Mouse (Mus musculus) liver, embryonic 12.5 days (tissue): ENCODE measurements around the gene Trpm2. TPM values are rescaled to one million over a fixed set of nuclear protein-coding genes. Genes with fewer than 3 reads are reported as not detected.

ENCODE experiments used
- ATAC-seq: fragments of 200-750 bp; cut with Nextera tagmentation; 2 replicates; pipeline ENCODE4 v1.8.0; 2017; ENCODE audit warnings: moderate number of reproducible peaks, mild to moderate bottlenecking, moderate library complexity
- H3K27ac ChIP-seq: fragments of 300-500 bp; sonication (generic); 2 replicates; pipeline ENCODE4 v1.5.1; 2016; ENCODE audit warnings: mild to moderate bottlenecking
- H3K27me3 ChIP-seq: fragments of 300-500 bp; sonication (generic); replicated peaks from 2 replicates; pipeline ENCODE4 v1.6.1; 2016; ENCODE audit warnings: mild to moderate bottlenecking, moderate library complexity
- H3K36me3 ChIP-seq: fragments of 300-500 bp; sonication (generic); 2 replicates; pipeline ENCODE4 v1.6.1; 2016; ENCODE audit warnings: mild to moderate bottlenecking, moderate library complexity
- H3K4me1 ChIP-seq: fragments of 300-500 bp; sonication (generic); 2 replicates; pipeline ENCODE4 v1.6.1; 2016
- H3K4me2 ChIP-seq: fragments of 300-500 bp; sonication (generic); 2 replicates; pipeline ENCODE4 v1.6.1; 2016; ENCODE audit warnings: mild to moderate bottlenecking, moderate library complexity
- H3K4me3 ChIP-seq: fragments of 300-500 bp; sonication (generic); 2 replicates; pipeline ENCODE4 v1.5.1; 2016; ENCODE audit warnings: mild to moderate bottlenecking, moderate library complexity
- H3K9ac ChIP-seq: fragments of 300-500 bp; sonication (generic); 2 replicates; pipeline ENCODE4 v1.6.1; 2016; ENCODE audit warnings: mild to moderate bottlenecking, moderate library complexity
- H3K9me3 ChIP-seq: fragments of 300-500 bp; sonication (generic); replicated peaks from 2 replicates; pipeline ENCODE4 v1.6.1; 2016; ENCODE audit warnings: mild to moderate bottlenecking, moderate library complexity
- WGBS: fragments of 180-500 bp; shearing (Covaris S2); methylation state at CpG from one replicate; pipeline ENCODE4 v1.1.7; 2016; ENCODE audit not compliant: insufficient replicate concordance; 5-methylcytosine and 5-hydroxymethylcytosine counted together
- polyA plus RNA-seq: library from polyadenylated mRNA; unstranded; fragments of >200 nt; fragmentation: Nextera tagmentation; extraction: Ambion mirVana; gene quantifications from 2 replicates; pipeline ENCODE4 v1.2.1, GENCODE M21; 2016

Trpm2 gene
- polyA plus RNA-seq, 1 experiment from 2014 or later, result 1.1 TPM

DNA sequence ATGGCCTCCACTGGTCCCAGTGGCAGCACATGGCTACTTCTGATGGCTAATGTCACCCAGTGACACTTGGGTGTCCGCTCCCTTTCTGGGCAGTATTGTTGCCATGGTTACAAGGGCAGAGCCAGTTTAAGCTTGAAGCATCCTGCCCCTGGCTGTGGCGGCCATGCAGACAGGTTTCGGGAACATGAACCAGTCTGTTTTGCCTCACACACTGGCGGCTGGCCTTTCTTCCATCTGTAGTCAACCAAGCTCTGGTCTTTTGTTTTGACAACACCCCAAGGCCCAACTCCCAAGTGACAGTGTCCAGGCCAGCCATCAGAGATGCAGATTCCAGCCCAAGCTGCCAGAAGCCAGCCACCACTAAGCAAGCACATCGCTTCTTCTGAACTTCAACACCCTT, 74.8 kb downstream of the Trpm2 start:
- H3K4me3 ChIP-seq, result no peak overlapping the region
- H3K36me3 ChIP-seq, result no peaks in the 10 kb centered on the region
- H3K27me3 ChIP-seq, result peaks cover 13% of the 10 kb centered on the region
- H3K4me2 ChIP-seq, result no peak overlapping the region
- H3K27ac ChIP-seq, result no peak overlapping the region
- no peaks in the 10 kb centered on the region for H3K9me3 ChIP-seq
- H3K9ac ChIP-seq, result no peak overlapping the region
- WGBS, result 60% methylated on average over 5 of the region's 5 CpGs
- no peaks in the 10 kb centered on the region for H3K4me1 ChIP-seq
- ATAC-seq, result no peak

DNA sequence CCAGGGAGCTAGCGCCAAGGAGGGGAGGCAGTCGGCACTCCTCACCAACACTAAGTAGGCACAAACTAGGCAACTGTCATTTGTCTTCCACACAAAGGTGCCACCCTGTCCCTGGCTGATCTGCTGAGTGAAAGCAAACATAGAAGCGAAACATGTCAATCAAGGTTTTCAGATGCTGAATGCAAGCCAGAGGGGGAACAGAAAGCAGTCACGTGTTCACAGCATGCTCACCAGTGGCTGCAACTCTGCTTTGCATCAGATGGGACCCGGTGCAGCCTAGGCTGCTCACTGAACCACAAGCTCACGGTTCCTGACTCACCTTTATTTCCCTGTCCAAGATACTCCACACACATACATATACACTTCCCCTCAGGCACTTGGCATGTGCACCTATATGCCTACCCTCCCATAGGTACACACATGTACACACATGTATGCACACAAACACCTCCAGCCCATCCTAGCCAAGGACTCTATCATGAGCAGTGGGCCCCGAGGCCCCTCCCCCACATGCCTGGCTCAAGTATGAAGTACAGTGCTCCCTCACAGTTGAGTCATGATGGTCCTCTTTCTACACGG, 79.3 kb downstream of the Trpm2 start:
- no peak overlapping the region for H3K4me3 ChIP-seq
- WGBS, result 61% methylated on average over 8 of the region's 8 CpGs

GRCm38 (mm10) chr10:77886007-77886747, 84.2 kb downstream of the Trpm2 start:
- Histone ChIP-seq H3K4me2 (no peak overlapping the region), H3K27ac (no peak overlapping the region), H3K36me3 (no peaks in the 10 kb centered on the region), H3K4me1 (no peaks in the 10 kb centered on the region), H3K27me3 (0 out of 2 replicates have a peak, but pooled peaks cover 9% of the 10 kb centered on the region), H3K9me3 (0 out of 2 replicates have a peak, but pooled peaks cover 3% of the 10 kb centered on the region), H3K4me3 (no peak overlapping the region), H3K9ac (no peak overlapping the region)
- no peak for ATAC-seq
- WGBS, result 44% methylated on average over 12 of the region's 12 CpGs

More for the DNA sequence above, 79.3 kb downstream of the Trpm2 start:
- H3K9ac ChIP-seq, result no peak overlapping the region
- H3K27me3 ChIP-seq, result 0 out of 2 replicates have a peak, but pooled peaks cover 6% of the 10 kb centered on the region
- H3K27ac ChIP-seq, result no peak overlapping the region
- H3K4me2 ChIP-seq, result no peak overlapping the region
- no peaks in the 10 kb centered on the region for H3K9me3 ChIP-seq
- H3K36me3 ChIP-seq, result no peaks in the 10 kb centered on the region
- ATAC-seq, result no peak
- H3K4me1 ChIP-seq, result no peaks in the 10 kb centered on the region

- Histone ChIP-seq H3K9me3 (0 out of 2 replicates have a peak, but pooled peaks cover 3% of the 10 kb centered on the region), H3K4me2 (no peak overlapping the region), H3K4me3 (no peak overlapping the region), H3K4me1 (no peaks in the 10 kb centered on the region), H3K36me3 (no peaks in the 10 kb centered on the region), H3K27me3 (0 out of 2 replicates have a peak, but pooled peaks cover 9% of the 10 kb centered on the region), H3K27ac (no peak overlapping the region), H3K9ac (no peak overlapping the region)
- 75% methylated on average over 5 of the region's 5 CpGs for whole genome bisulfite sequencing
- ATAC-seq, result no peak
These were observed 87.8 kb downstream of the Trpm2 start for GRCm38 (mm10) chr10:77882553-77882952.

- Histone ChIP-seq H3K36me3 (no peaks in the 10 kb centered on the region), H3K9me3 (0 out of 2 replicates have a peak, but pooled peaks cover 3% of the 10 kb centered on the region), H3K4me3 (no peak overlapping the region), H3K27me3 (no peaks in the 10 kb centered on the region), H3K27ac (no peak overlapping the region), H3K9ac (no peak overlapping the region), H3K4me1 (no peaks in the 10 kb centered on the region), H3K4me2 (no peak overlapping the region)
- 28% methylated on average over 3 of the region's 3 CpGs for WGBS
- no peak for ATAC-seq
These were observed 90.1 kb downstream of the Trpm2 start for GRCm38 (mm10) chr10:77880305-77880704.

DNA sequence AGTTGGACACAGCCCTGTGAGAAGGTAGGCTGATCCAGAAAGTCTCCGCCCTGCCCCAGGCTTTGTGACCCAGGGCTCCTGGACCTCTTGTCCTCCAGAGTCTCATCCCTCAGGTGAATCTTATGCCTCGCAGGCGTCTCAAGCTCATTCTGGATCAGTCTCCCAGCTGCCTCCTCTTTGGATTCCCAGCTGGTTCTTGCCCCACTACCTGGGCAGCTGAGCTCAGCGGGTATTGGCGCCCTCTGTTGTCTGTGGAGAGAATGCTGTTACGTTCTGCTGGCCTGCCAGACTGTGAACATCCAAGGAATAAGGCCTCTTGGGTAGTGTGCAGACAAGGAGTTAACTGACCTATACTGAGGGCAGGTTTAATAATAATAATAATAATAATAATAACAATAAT, 91.4 kb downstream of the Trpm2 start:
- 0 out of 2 replicates have a peak, but pooled peaks cover 3% of the 10 kb centered on the region for H3K9me3 ChIP-seq
- no peak overlapping the region for H3K4me2 ChIP-seq
- WGBS, result 51% methylated on average over 6 of the region's 6 CpGs
- no peaks in the 10 kb centered on the region for H3K27me3 ChIP-seq
- no peak overlapping the region for H3K27ac ChIP-seq
- no peaks in the 10 kb centered on the region for H3K36me3 ChIP-seq
- no peak overlapping the region for H3K4me3 ChIP-seq
- ATAC-seq, result no peak
- H3K9ac ChIP-seq, result no peak overlapping the region
- H3K4me1 ChIP-seq, result no peaks in the 10 kb centered on the region

- H3K36me3 ChIP-seq, result no peaks in the 10 kb centered on the region
- H3K4me1 ChIP-seq, result 0 out of 2 replicates have a peak, but pooled peaks cover 4% of the 10 kb centered on the region
- no peak overlapping the region for H3K4me2 ChIP-seq
- no peaks in the 10 kb centered on the region for H3K9me3 ChIP-seq
- WGBS, result 71% methylated on average over 7 of the region's 7 CpGs
- H3K9ac ChIP-seq, result no peak overlapping the region
- H3K4me3 ChIP-seq, result no peak overlapping the region
- H3K27ac ChIP-seq, result no peak overlapping the region
- no peaks in the 10 kb centered on the region for H3K27me3 ChIP-seq
- ATAC-seq, result no peak
These were observed 100.7 kb downstream of the Trpm2 start for GRCm38 (mm10) chr10:77869651-77870050.

GRCm38 (mm10) chr10:77867546-77867945, 102.8 kb downstream of the Trpm2 start:
- no peak overlapping the region for H3K4me2 ChIP-seq
- no peak overlapping the region for H3K4me3 ChIP-seq
- H3K4me1 ChIP-seq, result 0 out of 2 replicates have a peak, but pooled peaks cover 7% of the 10 kb centered on the region
- H3K27me3 ChIP-seq, result peaks cover 5% of the 10 kb centered on the region; the same call in 1 of the 2 replicates
- no peaks in the 10 kb centered on the region for H3K9me3 ChIP-seq
- 11% methylated on average over 1 of the region's 1 CpGs for WGBS
- H3K27ac ChIP-seq, result no peak overlapping the region
- H3K9ac ChIP-seq, result no peak overlapping the region
- no peak for ATAC-seq
- no peaks in the 10 kb centered on the region for H3K36me3 ChIP-seq

DNA sequence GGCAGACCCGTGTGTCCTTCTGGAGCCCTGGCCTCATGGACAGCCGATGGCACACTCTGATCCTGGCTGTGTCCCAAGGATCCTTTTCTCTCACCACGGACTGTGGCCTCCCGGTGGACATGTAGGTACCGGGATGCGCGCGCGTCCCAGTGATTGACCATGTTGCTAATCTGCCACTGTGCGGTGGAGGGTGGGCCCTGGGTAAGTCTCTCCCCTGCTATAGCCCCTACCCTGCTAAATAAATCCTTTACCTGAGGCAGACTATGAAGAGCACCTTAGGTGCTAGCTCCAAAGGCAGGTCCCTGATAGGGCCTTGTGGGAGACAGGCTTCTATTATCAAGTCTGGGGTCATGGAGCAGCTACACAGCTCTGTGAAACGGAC, 105.6 kb downstream of the Trpm2 start:
- H3K4me2 ChIP-seq, result peak overlapping the region; percentile 49
- H3K9me3 ChIP-seq, result no peaks in the 10 kb centered on the region
- no peaks in the 10 kb centered on the region for H3K36me3 ChIP-seq
- no peak overlapping the region for H3K9ac ChIP-seq
- H3K27me3 ChIP-seq, result peaks cover 14% of the 10 kb centered on the region; the same call in 1 of the 2 replicates
- peak overlapping the region; percentile 20 for H3K4me3 ChIP-seq
- ATAC-seq, result 0 out of 2 replicates have a peak, but pooled peaks have one; percentile 10
- H3K4me1 ChIP-seq, result 0 out of 2 replicates have a peak, but pooled peaks cover 7% of the 10 kb centered on the region
- H3K27ac ChIP-seq, result no peak overlapping the region
- WGBS, result 23% methylated on average over 11 of the region's 11 CpGs

DNA sequence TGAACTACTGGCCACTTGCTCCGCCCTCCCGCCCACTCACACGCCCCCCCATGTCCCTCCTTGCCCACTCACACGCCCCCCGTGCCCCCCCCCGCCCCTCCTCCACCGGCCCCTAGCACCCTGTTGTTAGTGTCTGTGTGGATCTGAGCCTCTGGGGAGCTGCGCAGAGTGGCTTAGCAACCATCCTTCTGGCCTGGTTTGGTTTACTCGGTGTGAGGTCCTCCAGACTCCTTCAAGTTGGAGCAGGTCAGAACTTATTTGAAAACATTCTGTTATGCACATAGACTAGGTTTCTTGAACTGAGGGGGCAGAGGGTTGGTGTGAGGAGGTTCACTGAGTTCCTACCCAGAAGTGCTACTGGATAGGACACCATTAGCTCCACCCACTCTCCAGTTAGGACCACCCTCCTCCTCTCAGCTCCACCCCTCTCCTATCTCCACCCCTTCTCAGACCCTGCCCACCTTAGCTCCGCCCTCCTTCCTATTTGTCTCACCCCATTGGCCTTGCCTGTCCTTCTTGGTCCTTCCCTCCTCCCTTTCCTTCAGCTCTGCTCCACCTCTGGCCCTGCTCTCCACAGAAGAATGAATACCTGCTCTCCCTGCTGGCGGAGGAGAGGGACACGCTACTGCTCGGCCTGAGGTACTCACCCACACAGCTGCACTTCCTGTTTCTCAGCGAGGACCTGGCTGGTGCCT, 106.1 kb downstream of the Trpm2 start:
- Histone ChIP-seq H3K4me2 (peak overlapping the region; percentile 49), H3K9ac (no peak overlapping the region), H3K27ac (no peak overlapping the region), H3K36me3 (no peaks in the 10 kb centered on the region), H3K4me3 (peak overlapping the region; percentile 20), H3K27me3 (peaks cover 14% of the 10 kb centered on the region; the same call in 1 of the 2 replicates), H3K9me3 (no peaks in the 10 kb centered on the region), H3K4me1 (0 out of 2 replicates have a peak, but pooled peaks cover 7% of the 10 kb centered on the region)
- ATAC-seq, result peak; percentile 82
- 22% methylated on average over 14 of the region's 14 CpGs for WGBS

DNA sequence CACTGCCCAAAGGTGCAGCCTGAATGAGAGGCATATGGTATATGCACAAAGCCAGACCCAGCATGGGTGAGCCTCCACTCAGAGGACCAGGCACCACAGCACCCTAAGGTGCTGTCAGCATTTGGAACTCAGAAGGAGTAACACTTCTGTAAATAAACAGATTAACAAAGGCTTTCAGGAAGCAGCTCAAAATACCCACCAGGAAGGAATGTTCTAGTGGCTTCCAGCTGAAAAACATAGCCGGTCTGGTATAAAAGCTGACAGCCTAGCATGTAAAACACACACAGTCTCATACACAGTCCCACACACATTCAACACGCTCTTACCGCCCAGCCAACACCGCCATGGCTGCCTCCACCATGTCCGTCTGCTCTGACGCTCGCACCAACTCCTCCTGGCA, 108.7 kb downstream of the Trpm2 start, which contains the start of gene Gm3285:
Gm3285 (plus strand) TSS at position 301 of the 400 bp plus-strand sequence.
- Histone ChIP-seq H3K4me1 (0 out of 2 replicates have a peak, but pooled peaks cover 7% of the 10 kb centered on the region), H3K27ac (no peak within 1 kb of the TSS), H3K27me3 (peaks cover 14% of the 10 kb centered on the region; the same call in 1 of the 2 replicates), H3K4me2 (no peak within 1 kb of the TSS), H3K9ac (no peak within 1 kb of the TSS), H3K36me3 (no peaks in the 10 kb centered on the region), H3K9me3 (0 out of 2 replicates have a peak, but pooled peaks cover 4% of the 10 kb centered on the region), H3K4me3 (no peak within 1 kb of the TSS)
- ATAC-seq, result no peak
- WGBS, result 50% methylated on average over 7 of the region's 7 CpGs
